Mouse (Mus musculus): ENCODE measurements around the gene Pdk1.

- TF ChIP-seq CTCF (IDR thresholded peaks at IDR 0.05; ENCODE audit: low read depth, low read length) (no peak), EP300 (IDR thresholded peaks at IDR 0.05; ENCODE audit: insufficient read depth, low read depth, low read length) (no peak)
Observed at GRCm38 (mm10) chr2:71882914-71883651, 10.1 kb downstream of the Pdk1 start.
